Mouse (Mus musculus): Measurements from ENCODE around the gene Clec16a. TPM values are rescaled to one million over a fixed set of nuclear protein-coding genes. Genes with fewer than 3 reads are reported as not detected.

Gene Clec16a
- polyA plus RNA-seq, 1 experiment from 2014 or later: 29.6 TPM

DNA sequence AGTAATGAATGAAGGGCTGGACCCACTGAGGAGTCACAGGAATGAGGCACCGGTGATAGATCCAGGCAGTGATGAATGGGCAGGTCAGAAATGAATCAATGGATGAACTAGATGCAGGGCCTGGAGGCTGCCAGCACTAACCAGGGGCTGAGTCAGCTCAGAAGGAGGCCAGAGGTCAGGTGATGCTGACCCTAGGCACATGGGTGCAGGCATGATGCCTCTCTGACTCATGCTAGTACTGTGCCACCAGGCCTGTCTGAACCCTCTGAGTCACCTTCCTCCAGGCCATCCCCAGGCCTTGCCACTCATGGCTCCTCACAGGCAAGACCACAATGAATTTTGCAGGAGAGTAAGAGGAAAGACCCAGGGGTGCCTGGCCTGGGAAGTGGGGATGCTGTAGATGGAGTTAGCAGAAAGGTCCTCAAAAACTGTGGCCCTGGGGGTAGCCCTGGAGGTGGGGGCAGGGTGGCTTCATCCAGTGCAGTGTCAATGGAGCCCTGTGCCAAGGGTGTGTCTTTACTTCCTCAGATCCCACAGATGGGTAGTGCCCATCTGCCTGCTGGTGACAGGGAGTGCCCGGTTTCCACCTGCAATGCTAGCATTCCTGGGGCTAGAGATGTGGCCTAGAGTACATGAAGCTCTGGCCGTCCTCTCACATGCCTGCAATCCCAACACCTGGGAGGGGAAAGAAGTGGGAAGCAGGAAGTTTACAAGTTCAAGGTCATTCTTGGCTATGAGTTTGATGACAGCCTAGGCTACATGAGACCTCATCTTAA lies 209.6 kb downstream of the Clec16a start:
- ATAC-seq (ENCODE audit: low read depth): no peak
- WGBS: 87% methylated on average over 3 of the region's 3 CpGs

DNA sequence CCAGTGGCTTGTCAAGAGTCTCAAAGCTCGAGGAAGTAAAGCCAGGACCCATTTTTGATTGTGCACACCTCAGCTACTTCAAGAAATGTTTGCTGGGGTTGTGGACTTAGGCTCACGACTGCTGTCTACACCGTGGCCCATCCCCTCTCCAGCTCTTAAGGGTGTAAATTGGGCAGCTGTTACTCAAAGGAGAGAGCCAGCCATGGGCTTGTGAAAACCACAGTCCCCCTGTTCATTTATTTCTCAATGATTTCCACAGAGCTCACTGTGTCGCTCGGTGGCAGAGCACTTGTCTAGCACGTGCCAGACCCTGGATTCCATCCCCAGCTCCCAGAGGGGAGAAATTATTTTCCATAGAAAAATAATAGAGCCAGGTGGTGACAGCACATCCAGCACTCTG lies 211.0 kb downstream of the Clec16a start:
- Histone ChIP-seq H3K9ac (ENCODE audit: low read depth, low read length) (no peak overlapping the region), H3K36me3 (ENCODE audit: control insufficient read depth, insufficient read depth, low read length) (no peaks in the 10 kb centered on the region), H3K4me1 (ENCODE audit: control insufficient read depth, insufficient read depth, low read length) (no peaks in the 10 kb centered on the region), H3K4me3 (ENCODE audit: low read depth, low read length) (no peak overlapping the region), H3K27ac (replicated peaks; ENCODE audit: low read depth, low read length) (no peak overlapping the region), H3K4me2 (ENCODE audit: low read depth, low read length) (no peak overlapping the region), H3K27me3 (replicated peaks; ENCODE audit: control insufficient read depth, insufficient read depth, low read length) (no peaks in the 10 kb centered on the region), H3K9me3 (ENCODE audit: control insufficient read depth, low read length) (no peaks in the 10 kb centered on the region)
- 71% methylated on average over 5 of the region's 6 CpGs for WGBS
- DNase-seq (ENCODE audit: low spot score) (no peak), ATAC-seq (ENCODE audit: low read depth) (no peak)

More for the DNA sequence above, 209.6 kb downstream of the Clec16a start:
- no peaks in the 10 kb centered on the region for H3K9me3 ChIP-seq (ENCODE audit: control insufficient read depth, low read length)
- no peaks in the 10 kb centered on the region for H3K36me3 ChIP-seq (ENCODE audit: control insufficient read depth, insufficient read depth, low read length)
- no peak overlapping the region for H3K4me3 ChIP-seq (ENCODE audit: low read depth, low read length)
- H3K4me2 ChIP-seq (ENCODE audit: low read depth, low read length): no peak overlapping the region
- no peak overlapping the region for H3K9ac ChIP-seq (ENCODE audit: low read depth, low read length)
- H3K27ac ChIP-seq (replicated peaks; ENCODE audit: low read depth, low read length): no peak overlapping the region
- H3K4me1 ChIP-seq (ENCODE audit: control insufficient read depth, insufficient read depth, low read length): no peaks in the 10 kb centered on the region
- no peaks in the 10 kb centered on the region for H3K27me3 ChIP-seq (replicated peaks; ENCODE audit: control insufficient read depth, insufficient read depth, low read length)
- DNase-seq (ENCODE audit: low spot score): no peak

DNA sequence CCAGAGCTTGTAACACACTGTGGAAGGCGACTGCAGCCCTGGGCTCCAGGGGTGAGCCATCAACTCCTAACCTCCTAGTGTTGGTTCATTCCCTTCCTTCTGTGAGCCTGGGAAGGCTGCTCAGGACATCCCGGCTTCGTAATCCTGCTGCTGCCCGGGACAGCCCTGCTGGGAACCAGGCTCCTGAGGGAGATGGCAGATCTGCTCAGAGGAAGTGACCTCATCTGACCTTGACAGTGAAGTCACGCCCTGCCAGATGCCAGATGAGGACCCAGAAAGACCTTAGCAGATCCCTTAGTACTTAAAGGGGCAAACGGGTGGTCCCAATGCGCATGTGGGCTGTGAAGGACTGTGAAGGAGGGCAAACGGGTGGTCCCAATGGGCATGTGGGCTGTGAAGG lies 216.0 kb downstream of the Clec16a start:
- DNase-seq (ENCODE audit: low spot score): no peak
- no peak overlapping the region for H3K4me3 ChIP-seq (ENCODE audit: low read depth, low read length)

DNA sequence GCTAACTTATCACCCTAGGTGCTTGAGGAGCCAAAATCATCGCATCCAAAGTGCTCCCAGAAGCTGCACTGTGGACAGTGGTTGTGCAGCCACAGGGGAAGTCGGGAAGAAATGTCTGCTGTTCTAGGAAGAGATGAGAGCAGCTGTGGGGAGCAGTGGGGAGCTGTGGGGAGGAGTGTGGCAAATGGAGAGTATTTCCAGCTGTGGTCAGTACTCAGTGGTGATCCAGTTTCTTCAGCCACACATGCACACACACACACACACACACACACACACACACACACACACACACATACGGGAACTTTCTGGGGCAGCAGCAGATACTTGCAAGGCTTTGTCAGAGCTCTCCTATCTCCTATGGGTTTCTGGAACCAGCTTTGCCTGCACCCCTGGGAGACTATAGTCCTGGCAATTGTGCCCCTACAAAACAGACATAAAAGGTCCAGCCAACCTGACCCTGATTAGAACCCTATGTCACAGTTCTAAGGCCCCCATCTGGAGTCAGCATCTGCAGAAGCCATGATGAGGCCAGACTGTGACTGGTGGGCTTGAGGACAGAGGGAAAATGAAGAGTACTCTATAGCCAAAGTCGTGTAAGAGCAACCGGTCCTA lies 217.5 kb downstream of the Clec16a start:
- no peak for ATAC-seq (ENCODE audit: low read depth)

More for the DNA sequence above, 216.0 kb downstream of the Clec16a start:
- no peaks in the 10 kb centered on the region for H3K4me1 ChIP-seq (ENCODE audit: control insufficient read depth, insufficient read depth, low read length)
- H3K4me2 ChIP-seq (ENCODE audit: low read depth, low read length): no peak overlapping the region
- 59% methylated on average over 7 of the region's 8 CpGs for WGBS
- H3K36me3 ChIP-seq (ENCODE audit: control insufficient read depth, insufficient read depth, low read length): no peaks in the 10 kb centered on the region
- no peak overlapping the region for H3K9ac ChIP-seq (ENCODE audit: low read depth, low read length)
- H3K27ac ChIP-seq (replicated peaks; ENCODE audit: low read depth, low read length): no peak overlapping the region
- no peaks in the 10 kb centered on the region for H3K9me3 ChIP-seq (ENCODE audit: control insufficient read depth, low read length)
- ATAC-seq (ENCODE audit: low read depth): no peak
- H3K27me3 ChIP-seq (replicated peaks; ENCODE audit: control insufficient read depth, insufficient read depth, low read length): no peaks in the 10 kb centered on the region

DNA sequence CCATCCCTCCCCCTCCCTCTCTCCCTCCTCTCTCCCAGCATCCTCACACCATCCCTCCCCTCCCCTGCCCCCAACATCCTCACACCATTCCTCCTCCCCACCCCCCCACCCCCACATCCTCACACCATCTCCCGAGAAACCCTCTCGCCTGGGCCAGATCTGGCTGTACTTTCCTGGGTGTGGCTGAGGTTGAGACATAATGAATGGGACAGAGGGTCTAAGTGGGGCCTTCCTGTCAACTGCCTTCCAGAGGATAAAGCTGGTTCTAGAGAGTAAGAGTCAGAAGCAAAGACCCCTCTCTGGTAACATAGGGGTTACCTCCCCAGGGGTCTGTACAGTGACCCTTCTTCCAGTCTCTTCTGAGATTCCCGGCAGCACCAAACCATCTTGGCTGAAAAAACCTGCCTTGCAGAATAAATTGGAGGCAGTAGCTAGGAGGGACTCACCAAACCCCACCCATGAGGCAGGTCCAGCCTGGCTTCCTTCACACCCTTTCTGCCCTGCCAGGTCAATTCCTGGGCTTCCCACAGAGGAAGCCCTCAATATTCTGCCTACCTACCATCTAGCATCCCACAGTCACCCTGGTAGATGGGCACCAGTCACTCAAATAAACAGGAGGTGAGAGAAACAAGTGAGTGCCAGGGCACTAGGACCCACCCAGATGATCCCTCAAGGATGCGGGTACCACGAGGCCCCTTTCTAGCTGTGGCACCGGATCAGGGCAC lies 218.6 kb downstream of the Clec16a start:
- Histone ChIP-seq H3K9ac (ENCODE audit: low read depth, low read length) (no peak overlapping the region), H3K36me3 (ENCODE audit: control insufficient read depth, insufficient read depth, low read length) (no peaks in the 10 kb centered on the region)
- WGBS: 42% methylated on average over 6 of the region's 6 CpGs

More for the DNA sequence above, 217.5 kb downstream of the Clec16a start:
- H3K27ac ChIP-seq (replicated peaks; ENCODE audit: low read depth, low read length): no peak overlapping the region
- DNase-seq (ENCODE audit: low spot score): no peak
- no peak overlapping the region for H3K9ac ChIP-seq (ENCODE audit: low read depth, low read length)
- WGBS: 64% methylated on average over 5 of the region's 5 CpGs
- no peaks in the 10 kb centered on the region for H3K4me1 ChIP-seq (ENCODE audit: control insufficient read depth, insufficient read depth, low read length)
- H3K36me3 ChIP-seq (ENCODE audit: control insufficient read depth, insufficient read depth, low read length): no peaks in the 10 kb centered on the region
- no peaks in the 10 kb centered on the region for H3K27me3 ChIP-seq (replicated peaks; ENCODE audit: control insufficient read depth, insufficient read depth, low read length)
- no peaks in the 10 kb centered on the region for H3K9me3 ChIP-seq (ENCODE audit: control insufficient read depth, low read length)
- H3K4me2 ChIP-seq (ENCODE audit: low read depth, low read length): no peak overlapping the region
- no peak overlapping the region for H3K4me3 ChIP-seq (ENCODE audit: low read depth, low read length)

DNA sequence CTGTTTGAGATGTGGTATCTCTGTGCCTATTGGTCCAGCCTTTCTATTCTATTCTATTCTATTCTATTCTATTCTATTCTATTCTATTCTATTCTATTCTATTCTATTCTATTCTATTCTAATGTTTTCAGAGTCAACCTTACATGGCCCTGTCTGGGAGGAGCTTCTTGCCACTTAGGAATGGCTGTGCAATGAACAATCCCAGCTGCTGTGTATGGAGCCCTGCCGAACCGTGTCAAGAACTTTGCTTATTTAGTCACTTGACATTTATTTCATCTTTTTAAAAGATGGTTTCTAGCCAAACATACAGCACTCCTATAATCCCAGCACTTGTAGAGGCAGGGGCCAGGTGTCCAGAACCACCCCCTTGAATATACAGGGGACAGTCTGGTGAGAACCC lies 219.2 kb downstream of the Clec16a start:
- Histone ChIP-seq H3K9ac (ENCODE audit: low read depth, low read length) (no peak overlapping the region), H3K27me3 (replicated peaks; ENCODE audit: control insufficient read depth, insufficient read depth, low read length) (no peaks in the 10 kb centered on the region), H3K4me3 (ENCODE audit: low read depth, low read length) (no peak overlapping the region), H3K4me2 (ENCODE audit: low read depth, low read length) (no peak overlapping the region), H3K27ac (replicated peaks; ENCODE audit: low read depth, low read length) (no peak overlapping the region), H3K4me1 (ENCODE audit: control insufficient read depth, insufficient read depth, low read length) (no peaks in the 10 kb centered on the region), H3K36me3 (ENCODE audit: control insufficient read depth, insufficient read depth, low read length) (no peaks in the 10 kb centered on the region), H3K9me3 (ENCODE audit: control insufficient read depth, low read length) (no peaks in the 10 kb centered on the region)
- no peak for DNase-seq (ENCODE audit: low spot score)
- no peak for ATAC-seq (ENCODE audit: low read depth)
- WGBS: 61% methylated on average over 2 of the region's 2 CpGs

More for the DNA sequence above, 218.6 kb downstream of the Clec16a start:
- no peak overlapping the region for H3K4me2 ChIP-seq (ENCODE audit: low read depth, low read length)
- DNase-seq (ENCODE audit: low spot score) (no peak), ATAC-seq (ENCODE audit: low read depth) (no peak)
- H3K27ac ChIP-seq (replicated peaks; ENCODE audit: low read depth, low read length): no peak overlapping the region
- H3K9me3 ChIP-seq (ENCODE audit: control insufficient read depth, low read length): no peaks in the 10 kb centered on the region
- no peaks in the 10 kb centered on the region for H3K27me3 ChIP-seq (replicated peaks; ENCODE audit: control insufficient read depth, insufficient read depth, low read length)
- H3K4me1 ChIP-seq (ENCODE audit: control insufficient read depth, insufficient read depth, low read length): no peaks in the 10 kb centered on the region
- no peak overlapping the region for H3K4me3 ChIP-seq (ENCODE audit: low read depth, low read length)

DNA sequence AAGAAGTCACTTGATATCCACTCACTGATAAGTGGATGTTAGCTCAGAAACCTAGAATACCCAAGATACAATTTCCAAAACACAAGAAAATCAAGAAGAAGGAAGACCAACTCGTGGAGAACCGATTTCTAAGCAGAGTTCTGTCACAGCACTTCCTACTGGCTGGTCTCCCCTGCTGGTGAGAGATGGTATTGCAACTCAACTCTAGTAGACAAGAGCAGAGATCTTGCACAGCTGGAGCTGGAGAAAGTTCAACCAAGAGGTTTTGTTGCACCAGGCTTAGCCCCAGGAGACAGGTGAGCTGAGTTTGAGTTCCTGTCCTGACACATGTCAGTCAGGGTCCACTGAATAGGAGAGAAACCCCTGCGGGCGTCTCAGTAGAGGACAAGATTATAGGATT lies 222.0 kb downstream of the Clec16a start:
- Histone ChIP-seq H3K36me3 (ENCODE audit: control insufficient read depth, insufficient read depth, low read length) (no peaks in the 10 kb centered on the region), H3K4me1 (ENCODE audit: control insufficient read depth, insufficient read depth, low read length) (peaks cover 5% of the 10 kb centered on the region), H3K27ac (replicated peaks; ENCODE audit: low read depth, low read length) (no peak overlapping the region), H3K9ac (ENCODE audit: low read depth, low read length) (no peak overlapping the region), H3K9me3 (ENCODE audit: control insufficient read depth, low read length) (no peaks in the 10 kb centered on the region), H3K4me2 (ENCODE audit: low read depth, low read length) (no peak overlapping the region), H3K27me3 (replicated peaks; ENCODE audit: control insufficient read depth, insufficient read depth, low read length) (no peaks in the 10 kb centered on the region), H3K4me3 (ENCODE audit: low read depth, low read length) (no peak overlapping the region)
- ATAC-seq (ENCODE audit: low read depth): no peak
- 44% methylated on average over 4 of the region's 4 CpGs for WGBS
- peak; percentile 71 for DNase-seq (ENCODE audit: low spot score)

DNA sequence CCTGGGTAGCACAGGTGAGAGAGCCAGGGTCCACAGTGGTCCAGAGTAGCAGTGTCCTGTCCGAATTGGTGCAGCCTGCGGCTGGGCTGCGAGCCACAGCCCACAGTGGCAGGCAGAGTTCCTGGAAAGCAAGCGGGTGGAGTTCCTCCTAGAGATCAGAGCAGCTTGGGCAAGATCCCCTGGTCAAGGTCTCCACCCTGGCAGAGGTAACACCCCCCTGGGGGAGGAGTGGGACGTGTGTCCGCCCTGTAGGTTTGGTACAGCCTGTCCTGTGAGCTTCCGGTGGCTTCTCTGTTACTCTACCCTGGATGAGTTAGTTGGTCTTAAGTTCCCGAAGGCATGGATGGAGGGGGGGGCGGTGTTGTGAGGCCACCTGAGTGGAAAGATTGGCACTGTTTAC lies 223.7 kb downstream of the Clec16a start:
- Histone ChIP-seq H3K9ac (ENCODE audit: low read depth, low read length) (no peak overlapping the region), H3K4me1 (ENCODE audit: control insufficient read depth, insufficient read depth, low read length) (peaks cover 5% of the 10 kb centered on the region), H3K27me3 (replicated peaks; ENCODE audit: control insufficient read depth, insufficient read depth, low read length) (no peaks in the 10 kb centered on the region), H3K27ac (replicated peaks; ENCODE audit: low read depth, low read length) (no peak overlapping the region), H3K4me2 (ENCODE audit: low read depth, low read length) (no peak overlapping the region), H3K36me3 (ENCODE audit: control insufficient read depth, insufficient read depth, low read length) (no peaks in the 10 kb centered on the region), H3K4me3 (ENCODE audit: low read depth, low read length) (no peak overlapping the region), H3K9me3 (ENCODE audit: control insufficient read depth, low read length) (no peaks in the 10 kb centered on the region)
- no peak for ATAC-seq (ENCODE audit: low read depth)
- DNase-seq (ENCODE audit: low spot score): no peak
- WGBS: 50% methylated on average over 9 of the region's 9 CpGs
